ENCODE assay signal across 1 mouse cellular context in the genomic region with DNA sequence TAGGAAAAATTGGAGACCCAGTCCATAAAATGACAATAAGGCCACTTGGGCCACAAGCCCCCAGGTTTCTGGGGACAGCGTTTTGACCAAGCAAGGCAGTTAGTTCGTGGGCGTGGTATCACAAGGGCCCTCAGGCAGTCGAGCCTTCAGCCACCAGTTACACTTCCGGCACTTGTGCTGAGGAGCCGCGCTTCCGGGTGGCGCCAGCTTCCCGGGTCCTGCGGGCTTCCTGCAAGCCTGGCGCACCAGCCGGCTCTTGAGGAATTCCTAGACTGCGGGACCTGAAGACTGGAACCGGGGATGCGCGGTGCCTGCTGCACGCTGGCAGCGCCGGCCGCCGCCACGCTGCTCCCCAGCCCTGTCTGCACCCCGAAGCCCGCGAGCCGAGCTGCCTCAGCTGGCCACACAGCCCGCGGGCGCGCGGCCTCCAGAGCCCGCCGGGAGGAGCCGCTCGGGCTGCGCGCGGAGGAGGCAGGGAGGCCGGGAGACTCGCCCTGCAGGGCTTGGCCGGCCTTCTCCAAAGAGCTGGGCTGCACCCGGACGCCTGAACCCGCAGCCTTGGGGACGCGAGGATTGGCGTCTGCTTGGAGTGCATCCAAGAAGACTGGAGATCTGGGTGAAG.
TF ChIP-seq lines count a peak whose summit lies in the region.

No protein-coding gene starts in this region.

TF ChIP-seq in CH12.LX, 34 proteins besides CTCF, POLR2A, EP300 and RAD21:
- TF ChIP-seq ZC3H11A (IDR thresholded peaks at IDR 0.05; ENCODE audit: low read depth, low read length) (no peak), HCFC1 (IDR thresholded peaks at IDR 0.05; ENCODE audit: low read depth, low read length) (peak; percentile 69), JUND (conservative IDR thresholded peaks at IDR 0.05; ENCODE audit: low read depth, low read length) (no peak), BHLHE40 (IDR thresholded peaks at IDR 0.05; ENCODE audit: low read depth, low read length) (peak; percentile 47), NELFE (IDR thresholded peaks at IDR 0.05; ENCODE audit: low read depth, low read length) (peak; percentile 92), TBP (conservative IDR thresholded peaks at IDR 0.05; ENCODE audit: low read depth, low read length) (peak; percentile 95), USF2 (conservative IDR thresholded peaks at IDR 0.05; ENCODE audit: low read depth, low read length) (no peak), ZMIZ1 (IDR thresholded peaks at IDR 0.05; ENCODE audit: low read depth, low read length) (peak; percentile 80), NRF1 (IDR thresholded peaks at IDR 0.05; ENCODE audit: low read depth, low read length) (0 out of 2 replicates have a peak, but pooled peaks have one; percentile 22), SIN3A (IDR thresholded peaks at IDR 0.05; ENCODE audit: low read length) (peak; percentile 83), MXI1 (IDR thresholded peaks at IDR 0.05; ENCODE audit: low read depth, low read length) (peak; percentile 58; the same call in 1 of the 2 replicates), ELF1 (IDR thresholded peaks at IDR 0.05; ENCODE audit: low read depth, low read length) (peak; percentile 98), UBTF (IDR thresholded peaks at IDR 0.05; ENCODE audit: low read depth, low read length) (peak; percentile 96), IRF4 (IDR thresholded peaks at IDR 0.05; ENCODE audit: low read depth, low read length) (peak; percentile 53), MEF2A (IDR thresholded peaks at IDR 0.05; ENCODE audit: borderline replicate concordance, low read depth, low read length) (peak; percentile 18; the same call in 1 of the 2 replicates), TCF12 (IDR thresholded peaks at IDR 0.05; ENCODE audit: low read depth, low read length) (peak; percentile 98), MAFK (IDR thresholded peaks at IDR 0.05; ENCODE audit: insufficient replicate concordance, low read length) (no peak), SMC3 (IDR thresholded peaks at IDR 0.05; ENCODE audit: low read depth, low read length) (no peak), KAT2A (IDR thresholded peaks at IDR 0.05; ENCODE audit: insufficient replicate concordance, low read length) (0 out of 2 replicates have a peak, but pooled peaks have one; percentile 38), ETS1 (conservative IDR thresholded peaks at IDR 0.05; ENCODE audit: low read depth, low read length) (no peak), USF1 (IDR thresholded peaks at IDR 0.05; ENCODE audit: low read depth, low read length) (no peak), POLR2AphosphoS2 (IDR thresholded peaks at IDR 0.05; ENCODE audit: low read depth, low read length) (0 out of 2 replicates have a peak, but pooled peaks have one; percentile 42), MAX (IDR thresholded peaks at IDR 0.05; ENCODE audit: low read length) (0 out of 2 replicates have a peak, but pooled peaks have one; percentile 50), RCOR1 (conservative IDR thresholded peaks at IDR 0.05; ENCODE audit: low read depth, low read length) (no peak)
